Mouse (Mus musculus) left cerebral cortex, postnatal 14 days (tissue): ENCODE measurements around the gene Tmem30b. TPM values are rescaled to one million over a fixed set of nuclear protein-coding genes. Genes with fewer than 3 reads are reported as not detected.
"Not testable (repeated sequence)": the region's sequence is repeated elsewhere in the genome, so short reads cannot be mapped to it uniquely, and the experiment has no call there.

Source experiments
- DNase-seq, 2 experiments: peaks; one replicate each; pipeline ENCODE4 v3.0.0; 2021 to 2022; ENCODE audit warnings: low spot score in 2 of 2, mixed read lengths in 1 of 2
- intact Hi-C: fragments of 180-260 bp; cut with DNase I; formaldehyde crosslinking; loops from one replicate; pipeline ENCODE4 v1.15.1; 2025
- total RNA-seq, 2 experiments: library from RNA; stranded (reverse); gene quantifications; 2 replicates each; pipeline ENCODE4 v1.2.3; 2021

Tmem30b gene
- total RNA-seq, 2 experiments from 2014 or later, result 0.17 to 0.20 TPM

- intact Hi-C loops, result loop anchor here (1.0 to 10.0 kb wide), 2 partner anchors 129 to 451 kb away; no protein-coding TSS in a partner anchor
- DNase-seq, result no peak
Measured at GRCm38 (mm10) chr12:73564176-73564575, 18.0 kb upstream of the Tmem30b start.

GRCm38 (mm10) chr12:73563122-73563521, 16.9 kb upstream of the Tmem30b start:
- intact Hi-C loops, result loop anchor here (10.0 kb wide), 1 partner anchor 452 kb away; no protein-coding TSS in a partner anchor
- not testable (repeated sequence) for DNase-seq

GRCm38 (mm10) chr12:73560091-73560490, 13.9 kb upstream of the Tmem30b start:
- intact Hi-C loops, result loop anchor here (10.0 kb wide), 1 partner anchor 455 kb away; no protein-coding TSS in a partner anchor
- DNase-seq, result no peak

GRCm38 (mm10) chr12:73558525-73559195, 12.5 kb upstream of the Tmem30b start:
- intact Hi-C loops, result loop anchor here (10.0 kb wide), 2 partner anchors 534 to 714 kb away; no protein-coding TSS in a partner anchor
- DNase-seq, result peak; percentile 44 to 60

GRCm38 (mm10) chr12:73554155-73554554, 8.0 kb upstream of the Tmem30b start:
- peak; percentile 55 to 81 for DNase-seq
- intact Hi-C loops, result loop anchor here (10.0 kb wide), 2 partner anchors 529 to 709 kb away; no protein-coding TSS in a partner anchor

- no peak for DNase-seq
- intact Hi-C loops, result no loop called here
Measured at GRCm38 (mm10) chr12:73548259-73548658, 2.1 kb upstream of the Tmem30b start.

GRCm38 (mm10) chr12:73547646-73548045, 1.5 kb upstream of the Tmem30b start:
- intact Hi-C loops, result no loop called here
- no peak for DNase-seq

GRCm38 (mm10) chr12:73545672-73546085, 513 bp downstream of the Tmem30b start:
- intact Hi-C loops, result no loop called here
- DNase-seq, result no peak

GRCm38 (mm10) chr12:73544736-73545671, 1.2 kb downstream of the Tmem30b start:
- intact Hi-C loops, result no loop called here
- no peak for DNase-seq

GRCm38 (mm10) chr12:73543191-73543590, 3.0 kb downstream of the Tmem30b start:
- DNase-seq, result no peak
- intact Hi-C loops, result no loop called here

GRCm38 (mm10) chr12:73540402-73540801, 5.8 kb downstream of the Tmem30b start:
- intact Hi-C loops, result no loop called here
- DNase-seq, result no peak

GRCm38 (mm10) chr12:73539151-73539550, 7.0 kb downstream of the Tmem30b start:
- no peak for DNase-seq
- intact Hi-C loops, result no loop called here

GRCm38 (mm10) chr12:73538139-73538508, 8.1 kb downstream of the Tmem30b start:
- intact Hi-C loops, result not testable (repeated sequence)

GRCm38 (mm10) chr12:73537499-73538138, 8.6 kb downstream of the Tmem30b start:
- DNase-seq, result no peak
- intact Hi-C loops, result no loop called here

More at GRCm38 (mm10) chr12:73538139-73538508, 8.1 kb downstream of the Tmem30b start:
- DNase-seq, result not testable (repeated sequence)

- intact Hi-C loops, result no loop called here
- peak; percentile 54 to 80 for DNase-seq
Measured at GRCm38 (mm10) chr12:73534591-73534990, 11.6 kb downstream of the Tmem30b start.

GRCm38 (mm10) chr12:73531889-73532479, 14.2 kb downstream of the Tmem30b start:
- DNase-seq, result peak in 1 of 2 experiments; percentile 32
- intact Hi-C loops, result no loop called here

- no peak for DNase-seq
- intact Hi-C loops, result no loop called here
Measured at GRCm38 (mm10) chr12:73529590-73529989, 16.6 kb downstream of the Tmem30b start.

GRCm38 (mm10) chr12:73529131-73529530, 17.1 kb downstream of the Tmem30b start:
- DNase-seq, result no peak
- intact Hi-C loops, result no loop called here

GRCm38 (mm10) chr12:73528142-73528541, 18.1 kb downstream of the Tmem30b start:
- DNase-seq, intact Hi-C loops: not testable (repeated sequence)
